Mouse (Mus musculus) neural tube, embryonic 14.5 days (tissue): ENCODE results near the gene Ctps. TPM values are rescaled to one million over a fixed set of nuclear protein-coding genes. Genes with fewer than 3 reads are reported as not detected.

Experiments used
- ATAC-seq: fragments of 200-750 bp; cut with Nextera tagmentation; 2 replicates; pipeline ENCODE4 v1.8.0; 2017; ENCODE audit warnings: low read depth, mild to moderate bottlenecking, moderate TSS enrichment, moderate library complexity
- H3K27ac ChIP-seq: fragments of 300-500 bp; sonication (generic); 2 replicates; pipeline ENCODE4 v1.5.1; 2014; ENCODE audit warnings: low read depth, mild to moderate bottlenecking, control low read depth, low read length, moderate library complexity, mixed read lengths
- H3K27me3 ChIP-seq: fragments of 300-500 bp; sonication (generic); 2 replicates; pipeline ENCODE4 v1.6.1; 2014; ENCODE audit warnings: low read length; ENCODE audit not compliant: control insufficient read depth, insufficient read depth
- H3K36me3 ChIP-seq: fragments of 300-500 bp; sonication (generic); 2 replicates; pipeline ENCODE4 v1.6.1; 2014; ENCODE audit warnings: low read length, mixed read lengths; ENCODE audit not compliant: control insufficient read depth, insufficient read depth
- H3K4me1 ChIP-seq: fragments of 300-500 bp; sonication (generic); 2 replicates; pipeline ENCODE4 v1.6.1; 2014; ENCODE audit warnings: low read length; ENCODE audit not compliant: control insufficient read depth, insufficient read depth
- H3K4me2 ChIP-seq: fragments of 300-500 bp; sonication (generic); 2 replicates; pipeline ENCODE4 v1.6.1; 2014; ENCODE audit warnings: mild to moderate bottlenecking, low read depth, low read length, control low read depth
- H3K4me3 ChIP-seq: fragments of 300-500 bp; sonication (generic); 2 replicates; pipeline ENCODE4 v1.5.1; 2014; ENCODE audit warnings: low read depth, low read length, control low read depth, mixed read lengths
- H3K9ac ChIP-seq: fragments of 300-500 bp; sonication (generic); replicated peaks from 2 replicates; pipeline ENCODE4 v1.6.1; 2014; ENCODE audit warnings: low read depth, mild to moderate bottlenecking, control low read depth, low read length, mixed read lengths
- H3K9me3 ChIP-seq: fragments of 300-500 bp; sonication (generic); 2 replicates; pipeline ENCODE4 v1.6.1; 2016; ENCODE audit warnings: low read length; ENCODE audit not compliant: control insufficient read depth
- WGBS: fragments of 180-500 bp; shearing (Covaris S2); extraction: QIAGEN DNeasy Blood & Tissue Kit; methylation state at CpG from one replicate; pipeline ENCODE4 v1.1.7; 2014; 5-methylcytosine and 5-hydroxymethylcytosine counted together
- polyA plus RNA-seq: library from polyadenylated mRNA; unstranded; fragments of >200 nt; fragmentation: Nextera tagmentation; extraction: Ambion mirVana; gene quantifications from 2 replicates; pipeline ENCODE4 v1.2.1, GENCODE M21; 2014

The Ctps gene
- polyA plus RNA-seq, 1 experiment from 2014 or later = 91.7 TPM

DNA sequence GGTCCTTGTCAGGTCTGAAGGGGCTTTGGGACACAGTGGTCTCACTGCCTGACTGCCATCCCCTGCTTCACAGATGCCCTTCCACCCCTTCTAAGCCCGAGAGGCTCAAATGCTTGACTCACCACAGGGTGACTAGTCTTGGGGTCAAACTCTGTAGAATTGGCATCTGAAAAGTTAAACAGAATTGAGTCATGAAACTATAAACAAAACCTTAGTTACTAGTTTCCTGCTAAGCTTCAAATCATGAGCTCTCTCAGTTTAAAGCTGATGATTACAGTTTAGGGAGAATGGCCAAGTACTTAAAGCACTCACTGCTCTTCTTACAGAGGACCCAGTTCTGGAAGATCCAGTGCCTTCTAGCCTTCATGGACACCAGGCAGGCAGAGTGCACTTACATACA, 25.2 kb downstream of the Ctps start:
- WGBS = 85% methylated on average over 1 of the region's 1 CpGs
- peaks cover 65% of the 10 kb centered on the region for H3K36me3 ChIP-seq
- H3K27ac ChIP-seq = no peak overlapping the region
- H3K9me3 ChIP-seq = no peaks in the 10 kb centered on the region
- H3K4me1 ChIP-seq = no peaks in the 10 kb centered on the region
- H3K9ac ChIP-seq = no peak overlapping the region
- no peak overlapping the region for H3K4me2 ChIP-seq
- ATAC-seq = no peak
- no peak overlapping the region for H3K4me3 ChIP-seq
- no peaks in the 10 kb centered on the region for H3K27me3 ChIP-seq

DNA sequence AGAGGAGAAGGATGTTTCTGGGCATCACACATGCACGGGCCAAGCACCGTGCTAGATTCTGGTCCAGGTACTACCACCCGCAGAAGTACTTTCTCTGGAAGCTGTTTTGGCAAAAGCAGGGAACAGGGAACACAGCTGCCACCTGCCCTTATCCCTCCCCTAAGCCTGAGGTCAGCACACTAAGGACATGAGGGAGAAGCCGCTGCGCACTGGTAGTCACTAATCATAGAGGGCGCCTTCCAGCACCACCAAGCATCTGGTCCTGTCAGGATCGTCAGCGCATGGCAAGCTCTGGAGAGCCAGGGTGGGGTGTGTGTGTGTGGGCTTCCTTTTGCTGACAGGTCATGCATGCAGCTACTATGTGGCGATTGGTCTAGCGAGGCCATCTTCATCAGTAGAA, 31.4 kb downstream of the Ctps start:
- Histone ChIP-seq H3K9me3 (no peaks in the 10 kb centered on the region), H3K9ac (no peak overlapping the region), H3K27ac (no peak overlapping the region), H3K4me2 (no peak overlapping the region), H3K4me1 (no peaks in the 10 kb centered on the region), H3K4me3 (no peak overlapping the region), H3K27me3 (no peaks in the 10 kb centered on the region), H3K36me3 (peaks cover 46% of the 10 kb centered on the region)
- ATAC-seq = no peak
- WGBS = 96% methylated on average over 10 of the region's 10 CpGs

DNA sequence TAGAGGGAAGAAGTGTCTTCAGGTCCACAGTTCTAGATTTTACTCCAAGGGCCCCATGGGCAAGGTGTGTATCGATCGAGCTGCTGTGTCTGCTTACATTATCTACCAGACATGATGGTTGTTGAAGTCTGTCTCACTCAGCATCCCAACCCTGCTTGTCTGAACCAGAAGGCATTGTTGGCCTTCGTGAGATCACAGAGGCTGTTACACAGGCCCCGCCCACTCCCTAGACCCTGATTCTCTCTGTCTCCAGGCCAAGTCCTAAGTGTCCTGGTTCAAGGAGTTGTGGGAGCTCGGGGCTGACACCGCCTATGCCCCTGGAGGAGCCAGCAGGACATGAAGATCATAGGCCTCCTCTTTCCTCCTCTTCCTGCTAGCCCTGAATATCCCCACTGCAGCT, 38.1 kb downstream of the Ctps start, which contains the start of gene Slfnl1:
Slfnl1 (plus strand) TSS at position 246 of the 400 bp plus-strand sequence.
- Histone ChIP-seq H3K9ac (no peak within 1 kb of the TSS), H3K9me3 (no peaks in the 10 kb centered on the region), H3K27ac (no peak within 1 kb of the TSS), H3K4me1 (no peaks in the 10 kb centered on the region), H3K4me2 (no peak within 1 kb of the TSS), H3K4me3 (no peak within 1 kb of the TSS), H3K27me3 (no peaks in the 10 kb centered on the region), H3K36me3 (peaks cover 37% of the 10 kb centered on the region)
- WGBS = 90% methylated on average over 6 of the region's 6 CpGs
- no peak for ATAC-seq

DNA sequence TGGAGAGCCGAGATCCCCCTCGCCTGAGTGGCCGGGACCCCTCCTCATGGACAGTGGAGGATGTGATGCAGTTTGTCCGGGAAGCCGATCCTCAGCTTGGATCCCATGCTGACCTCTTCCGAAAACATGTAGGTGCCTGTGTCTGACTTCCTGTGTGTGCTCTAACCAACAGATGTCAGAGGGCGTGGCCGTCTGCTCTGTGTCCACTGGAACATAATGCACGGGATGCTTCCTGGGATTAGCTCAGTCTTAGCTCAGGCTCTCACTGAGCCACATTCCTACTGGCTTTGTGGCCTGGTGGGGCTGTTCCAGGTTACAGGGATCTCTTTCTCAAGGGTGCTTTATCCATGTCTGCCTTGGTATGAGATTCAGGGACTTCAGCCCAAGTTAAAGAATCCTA, 41.9 kb downstream of the Ctps start:
- Histone ChIP-seq H3K4me2 (no peak overlapping the region), H3K4me3 (no peak overlapping the region), H3K36me3 (peaks cover 51% of the 10 kb centered on the region), H3K4me1 (no peaks in the 10 kb centered on the region), H3K27ac (no peak overlapping the region), H3K9ac (no peak overlapping the region), H3K9me3 (no peaks in the 10 kb centered on the region), H3K27me3 (no peaks in the 10 kb centered on the region)
- no peak for ATAC-seq
- WGBS = 89% methylated on average over 9 of the region's 9 CpGs

DNA sequence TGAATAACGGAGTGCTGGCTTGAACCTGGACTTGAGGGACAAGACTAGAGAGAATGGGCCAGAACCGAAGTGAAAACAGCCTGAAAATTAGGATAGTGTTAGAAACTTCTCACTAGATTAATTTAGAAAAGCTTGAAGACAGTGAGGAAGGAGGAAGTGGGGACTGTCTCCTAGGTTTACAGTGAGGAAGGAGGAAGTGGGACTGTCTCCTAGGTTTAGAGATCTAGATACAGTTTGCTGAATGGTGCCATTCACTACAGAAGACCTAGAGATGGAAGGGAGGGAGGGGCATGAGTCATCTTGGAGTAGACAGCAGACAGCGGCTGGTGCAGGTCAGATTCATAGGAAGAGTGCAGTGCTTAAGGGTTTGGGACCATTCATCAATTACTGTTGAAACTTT, 47.0 kb downstream of the Ctps start:
- Histone ChIP-seq H3K27ac (no peak overlapping the region), H3K4me1 (no peaks in the 10 kb centered on the region), H3K4me2 (no peak overlapping the region), H3K9me3 (no peaks in the 10 kb centered on the region), H3K4me3 (no peak overlapping the region), H3K27me3 (no peaks in the 10 kb centered on the region), H3K9ac (no peak overlapping the region), H3K36me3 (peaks cover 56% of the 10 kb centered on the region)
- over 99% methylated on average over 3 of the region's 3 CpGs for WGBS
- no peak for ATAC-seq

DNA sequence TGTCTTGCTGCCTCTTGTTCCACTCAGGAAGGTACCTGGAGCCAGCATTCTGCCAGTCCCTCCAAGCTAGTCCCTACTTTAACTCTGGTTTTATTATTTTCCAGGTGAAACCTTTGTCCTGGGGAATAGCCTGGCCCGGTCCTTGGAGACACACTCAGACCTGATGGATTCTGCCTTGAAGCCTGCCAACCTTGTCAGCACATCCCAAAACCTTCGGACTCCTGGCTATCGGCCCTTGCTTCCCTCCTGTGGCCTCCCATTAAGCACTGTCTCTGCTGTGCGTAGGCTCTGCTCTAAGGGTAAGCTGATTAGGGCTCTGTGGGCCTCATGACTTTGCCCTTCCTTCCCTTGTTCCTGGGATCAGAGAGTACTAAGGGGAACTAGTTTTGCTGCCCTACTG, 47.7 kb downstream of the Ctps start:
- H3K27me3 ChIP-seq = no peaks in the 10 kb centered on the region
- ATAC-seq = no peak
- no peaks in the 10 kb centered on the region for H3K9me3 ChIP-seq
- no peak overlapping the region for H3K9ac ChIP-seq
- WGBS = 89% methylated on average over 4 of the region's 4 CpGs
- H3K27ac ChIP-seq = no peak overlapping the region
- peaks cover 56% of the 10 kb centered on the region for H3K36me3 ChIP-seq
- no peak overlapping the region for H3K4me2 ChIP-seq
- no peak overlapping the region for H3K4me3 ChIP-seq
- no peaks in the 10 kb centered on the region for H3K4me1 ChIP-seq

DNA sequence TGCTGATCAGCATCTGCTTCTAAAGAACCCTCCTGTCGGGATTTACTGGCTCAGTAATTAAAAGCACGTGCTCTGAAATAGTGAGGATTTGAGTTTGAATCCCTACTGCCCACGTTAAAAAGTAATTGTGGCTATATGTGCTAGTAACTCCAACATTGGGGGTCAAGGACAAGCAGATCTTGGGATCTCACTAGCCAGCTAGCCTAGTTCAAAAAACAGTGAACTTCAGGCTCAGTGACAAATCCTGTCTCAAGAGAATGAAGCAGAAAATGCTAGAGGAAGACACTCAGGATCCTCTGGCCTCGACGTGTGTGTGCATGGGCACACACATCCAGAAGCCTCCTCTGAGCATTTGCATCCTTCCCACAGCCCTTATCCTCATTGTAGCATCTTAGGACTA, 48.3 kb downstream of the Ctps start:
- 72% methylated on average over 5 of the region's 5 CpGs for WGBS
- H3K27ac ChIP-seq = no peak overlapping the region
- H3K9me3 ChIP-seq = no peaks in the 10 kb centered on the region
- no peak overlapping the region for H3K9ac ChIP-seq
- H3K27me3 ChIP-seq = no peaks in the 10 kb centered on the region
- H3K4me3 ChIP-seq = no peak overlapping the region
- H3K4me1 ChIP-seq = no peaks in the 10 kb centered on the region
- no peak overlapping the region for H3K4me2 ChIP-seq
- no peak for ATAC-seq
- peaks cover 59% of the 10 kb centered on the region for H3K36me3 ChIP-seq

DNA sequence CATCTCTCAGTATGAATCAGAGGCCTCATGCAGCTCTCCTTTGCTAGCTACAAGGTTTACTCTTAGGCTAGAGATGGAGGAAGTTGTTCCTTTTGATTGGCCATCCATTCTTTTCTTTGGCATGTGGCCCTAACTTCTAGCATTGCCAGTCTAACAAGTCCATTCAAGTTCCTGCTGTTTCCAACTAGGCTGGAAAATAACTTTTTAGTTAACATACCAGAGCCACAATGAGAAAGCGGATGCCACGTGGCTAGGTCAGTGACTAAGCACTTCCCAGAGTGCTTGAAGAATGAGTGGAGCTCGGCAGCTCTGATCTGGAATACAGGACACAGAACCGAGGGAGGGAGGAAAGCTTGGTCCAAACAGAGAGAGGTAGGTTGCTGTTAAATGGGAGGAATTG, 52.7 kb downstream of the Ctps start:
- WGBS = 86% methylated on average over 4 of the region's 4 CpGs
- Histone ChIP-seq H3K36me3 (peaks cover 45% of the 10 kb centered on the region), H3K27ac (no peak overlapping the region), H3K4me3 (no peak overlapping the region), H3K9ac (no peak overlapping the region), H3K4me2 (no peak overlapping the region), H3K4me1 (no peaks in the 10 kb centered on the region), H3K9me3 (no peaks in the 10 kb centered on the region), H3K27me3 (no peaks in the 10 kb centered on the region)
- ATAC-seq = no peak

DNA sequence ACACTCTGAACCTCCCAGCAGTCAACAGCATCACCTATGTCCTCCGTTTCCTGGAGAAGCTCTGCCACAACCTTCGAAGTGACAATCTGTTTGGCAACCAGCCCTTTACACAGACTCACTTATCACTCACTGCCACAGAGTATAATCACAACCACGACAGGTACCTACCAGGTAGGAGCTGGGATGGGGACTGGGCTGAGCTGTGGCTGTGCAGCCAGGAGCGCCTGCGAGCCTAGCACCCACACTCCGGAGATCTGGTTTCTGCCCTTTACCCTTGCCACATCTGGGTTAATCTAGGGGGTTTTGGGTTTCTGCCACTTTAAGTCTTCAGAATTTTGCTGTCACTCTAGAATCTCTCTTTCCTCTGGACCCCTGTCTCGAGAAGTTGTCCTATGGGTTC, 53.2 kb downstream of the Ctps start:
- peaks cover 41% of the 10 kb centered on the region for H3K36me3 ChIP-seq
- no peaks in the 10 kb centered on the region for H3K9me3 ChIP-seq
- no peak overlapping the region for H3K4me3 ChIP-seq
- no peak overlapping the region for H3K4me2 ChIP-seq
- 97% methylated on average over 7 of the region's 7 CpGs for WGBS
- no peak overlapping the region for H3K27ac ChIP-seq
- no peaks in the 10 kb centered on the region for H3K4me1 ChIP-seq
- H3K27me3 ChIP-seq = no peaks in the 10 kb centered on the region
- no peak overlapping the region for H3K9ac ChIP-seq
- no peak for ATAC-seq

DNA sequence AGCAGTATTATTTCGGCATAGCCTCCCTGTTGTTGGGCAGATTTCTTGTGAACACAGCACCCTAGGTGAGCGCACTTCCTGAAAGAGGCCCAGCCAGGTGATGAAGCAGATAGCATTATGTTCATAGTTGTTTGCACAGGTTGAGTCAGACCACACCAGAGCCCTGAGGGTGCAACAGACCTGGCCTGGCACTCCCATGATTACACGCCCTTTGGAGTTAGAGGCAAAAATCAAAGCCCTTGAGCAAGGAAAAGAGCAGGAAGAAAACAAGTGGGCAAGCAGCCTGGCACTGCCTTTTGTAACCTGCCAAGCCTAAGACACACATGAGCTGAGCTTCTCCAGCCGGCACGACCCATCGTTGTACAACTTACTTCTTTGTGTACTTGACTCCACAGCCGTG, 53.6 kb downstream of the Ctps start:
- whole genome bisulfite sequencing = 98% methylated on average over 7 of the region's 7 CpGs
- H3K36me3 ChIP-seq = peaks cover 36% of the 10 kb centered on the region
- no peaks in the 10 kb centered on the region for H3K27me3 ChIP-seq
- no peak overlapping the region for H3K27ac ChIP-seq
- H3K9ac ChIP-seq = no peak overlapping the region
- ATAC-seq = no peak
- H3K4me2 ChIP-seq = no peak overlapping the region
- H3K4me3 ChIP-seq = no peak overlapping the region
- no peaks in the 10 kb centered on the region for H3K4me1 ChIP-seq
- H3K9me3 ChIP-seq = no peaks in the 10 kb centered on the region
